Mouse (Mus musculus) heart, postnatal 4 days (tissue): ENCODE data around the gene Bmp7. TPM values are rescaled to one million over a fixed set of nuclear protein-coding genes. Genes with fewer than 3 reads are reported as not detected.

ENCODE experiments used
- DNase-seq: peaks from one replicate; pipeline ENCODE4 v3.0.0; 2021
- total RNA-seq, 2 experiments: library from RNA; stranded (reverse); gene quantifications; 2 replicates each; pipeline ENCODE4 v1.2.3; 2021

Gene Bmp7
- total RNA-seq, 2 experiments from 2014 or later = 16.1 to 20.1 TPM

- no peak for DNase-seq
These were observed 660 bp upstream of the Bmp7 start for GRCm38 (mm10) chr2:172940799-172941163.

GRCm38 (mm10) chr2:172939639-172940002, 500 bp downstream of the Bmp7 start:
- peak; percentile 24 for DNase-seq

GRCm38 (mm10) chr2:172938761-172939638, 1.1 kb downstream of the Bmp7 start:
- peak; percentile 42 for DNase-seq

GRCm38 (mm10) chr2:172937326-172938190, 2.6 kb downstream of the Bmp7 start:
- DNase-seq = no peak

GRCm38 (mm10) chr2:172936844-172937243, 3.3 kb downstream of the Bmp7 start:
- DNase-seq = no peak

- no peak for DNase-seq
These were observed 4.2 kb downstream of the Bmp7 start for GRCm38 (mm10) chr2:172935776-172936562.

- peak; percentile 27 for DNase-seq
These were observed 5.0 kb downstream of the Bmp7 start for GRCm38 (mm10) chr2:172934891-172935740.

- no peak for DNase-seq
These were observed 5.7 kb downstream of the Bmp7 start for GRCm38 (mm10) chr2:172934420-172934788.

GRCm38 (mm10) chr2:172933631-172934419, 6.3 kb downstream of the Bmp7 start:
- DNase-seq = peak; percentile 49

- DNase-seq = no peak
These were observed 8.8 kb downstream of the Bmp7 start for GRCm38 (mm10) chr2:172931137-172931898.

- peak; percentile 38 for DNase-seq
These were observed 10.2 kb downstream of the Bmp7 start for GRCm38 (mm10) chr2:172929905-172930436.

- no peak for DNase-seq
These were observed 12.5 kb downstream of the Bmp7 start for GRCm38 (mm10) chr2:172927643-172928042.

- no peak for DNase-seq
These were observed 13.8 kb downstream of the Bmp7 start for GRCm38 (mm10) chr2:172926311-172926710.

GRCm38 (mm10) chr2:172924961-172925360, 15.2 kb downstream of the Bmp7 start:
- no peak for DNase-seq

- DNase-seq = peak; percentile 82
These were observed 16.9 kb downstream of the Bmp7 start for GRCm38 (mm10) chr2:172923198-172923597.

GRCm38 (mm10) chr2:172922597-172922996, 17.5 kb downstream of the Bmp7 start:
- DNase-seq = no peak

GRCm38 (mm10) chr2:172914018-172914417, 26.1 kb downstream of the Bmp7 start:
- peak; percentile 62 for DNase-seq

GRCm38 (mm10) chr2:172911715-172912114, 28.4 kb downstream of the Bmp7 start:
- DNase-seq = peak; percentile 33

- DNase-seq = peak; percentile 61
These were observed 29.0 kb downstream of the Bmp7 start for GRCm38 (mm10) chr2:172911157-172911556.

GRCm38 (mm10) chr2:172909463-172909862, 30.7 kb downstream of the Bmp7 start:
- DNase-seq = no peak
